Mouse (Mus musculus) cerebellum, adult 2 months (tissue): ENCODE measurements around the gene Gkn1. TPM values are rescaled to one million over a fixed set of nuclear protein-coding genes. Genes with fewer than 3 reads are reported as not detected.

Experiments used
- DNase-seq, 2 experiments: peaks; one replicate each; pipeline ENCODE4 v3.0.0; 2021
- H3K27ac ChIP-seq: fragments of 200-500 bp; 2 replicates; pipeline ENCODE4 v1.5.1; 2012; ENCODE audit warnings: low read length, control low read depth, inconsistent platforms; ENCODE audit not compliant: insufficient read depth
- H3K27me3 ChIP-seq: fragments of 200-500 bp; 2 replicates; pipeline ENCODE4 v1.6.1; 2012; ENCODE audit warnings: inconsistent platforms, mild to moderate bottlenecking, low read length, moderate library complexity; ENCODE audit not compliant: control insufficient read depth, insufficient read depth
- H3K4me1 ChIP-seq: fragments of 200-500 bp; 2 replicates; pipeline ENCODE4 v1.6.1; 2011; ENCODE audit warnings: low read length; ENCODE audit not compliant: control insufficient read depth, insufficient read depth
- H3K4me3 ChIP-seq: fragments of 200-500 bp; replicated peaks from 2 replicates; pipeline ENCODE3; 2011; ENCODE audit warnings: mild to moderate bottlenecking, low read depth, low read length, control low read depth; ENCODE audit not compliant: insufficient read depth
- CTCF ChIP-seq: fragments of 200-500 bp; IDR thresholded peaks from 2 replicates; pipeline ENCODE4 v1.5.1; 2011; ENCODE audit warnings: low read depth, mild to moderate bottlenecking, control low read depth, low read length, moderate library complexity, borderline replicate concordance; ENCODE audit not compliant: insufficient read depth
- POLR2A ChIP-seq: fragments of 200-500 bp; IDR thresholded peaks from 2 replicates; pipeline ENCODE4 v1.6.1; 2011; ENCODE audit warnings: low read length, control low read depth, borderline replicate concordance; ENCODE audit not compliant: insufficient read depth
- WGBS: fragments of 180-500 bp; shearing (Covaris S2); methylation state at CpG from one replicate; pipeline ENCODE4 v1.1.7; 2018; 5-methylcytosine and 5-hydroxymethylcytosine counted together
- polyA plus RNA-seq: library from polyadenylated mRNA; depleted of rRNA; stranded (reverse); fragments of >200 nt; gene quantifications from 2 replicates; pipeline ENCODE4 v1.2.3, GENCODE M21; 2012

The Gkn1 gene
- polyA plus RNA-seq, 1 experiment: 0.13 TPM

- Histone ChIP-seq H3K27ac (no peak overlapping the region), H3K4me1 (no peaks in the 10 kb centered on the region), H3K27me3 (no peaks in the 10 kb centered on the region; the same call in 1 of the 2 replicates), H3K4me3 (peak overlapping the region; percentile 20)
- peak in 1 of 2 experiments; percentile 6 for DNase-seq
- TF ChIP-seq CTCF (no peak), POLR2A (no peak)
- 9% methylated on average over 11 of the region's 11 CpGs for WGBS
Observed at GRCm38 (mm10) chr6:87334361-87335090, 16.2 kb downstream of the Gkn1 start.

- H3K27me3 ChIP-seq: no peaks in the 10 kb centered on the region; the same call in 1 of the 2 replicates
- no peak overlapping the region for H3K27ac ChIP-seq
- WGBS: 54% methylated on average over 2 of the region's 2 CpGs
- DNase-seq: no peak
- no peak overlapping the region for H3K4me3 ChIP-seq
- H3K4me1 ChIP-seq: no peaks in the 10 kb centered on the region
- TF ChIP-seq POLR2A (no peak), CTCF (no peak)
Observed at GRCm38 (mm10) chr6:87332380-87332779, 18.4 kb downstream of the Gkn1 start.

GRCm38 (mm10) chr6:87328265-87329173, 22.2 kb downstream of the Gkn1 start:
- Histone ChIP-seq H3K4me1 (no peaks in the 10 kb centered on the region), H3K4me3 (no peak overlapping the region), H3K27me3 (no peaks in the 10 kb centered on the region), H3K27ac (no peak overlapping the region)
- WGBS: 41% methylated on average over 22 of the region's 22 CpGs
- no peak for DNase-seq
- TF ChIP-seq POLR2A (no peak), CTCF (no peak)

DNA sequence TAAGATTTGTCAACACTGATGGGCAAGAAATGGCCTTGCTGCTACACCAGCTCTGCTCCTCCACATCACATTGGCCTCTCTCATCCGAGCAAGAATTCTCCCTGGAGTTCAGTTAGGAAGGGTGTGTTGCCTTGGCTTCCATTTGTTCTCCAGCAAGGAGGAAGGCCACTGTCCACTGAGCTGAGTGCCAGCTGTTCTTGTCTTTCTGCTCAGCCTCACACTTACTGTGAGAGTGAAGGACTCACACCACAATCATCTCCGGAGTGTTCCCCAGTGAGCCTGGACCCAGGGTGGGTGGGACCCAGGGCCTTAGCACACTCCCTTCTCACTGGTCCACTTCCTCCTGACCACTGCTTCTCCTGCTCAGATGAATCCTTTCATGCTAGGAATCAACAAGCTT, 23.8 kb downstream of the Gkn1 start:
- H3K4me3 ChIP-seq: no peak overlapping the region
- no peaks in the 10 kb centered on the region for H3K4me1 ChIP-seq
- H3K27me3 ChIP-seq: no peaks in the 10 kb centered on the region
- WGBS: 80% methylated on average over 2 of the region's 2 CpGs
- H3K27ac ChIP-seq: no peak overlapping the region
- DNase-seq: no peak
- TF ChIP-seq POLR2A (no peak), CTCF (no peak)

DNA sequence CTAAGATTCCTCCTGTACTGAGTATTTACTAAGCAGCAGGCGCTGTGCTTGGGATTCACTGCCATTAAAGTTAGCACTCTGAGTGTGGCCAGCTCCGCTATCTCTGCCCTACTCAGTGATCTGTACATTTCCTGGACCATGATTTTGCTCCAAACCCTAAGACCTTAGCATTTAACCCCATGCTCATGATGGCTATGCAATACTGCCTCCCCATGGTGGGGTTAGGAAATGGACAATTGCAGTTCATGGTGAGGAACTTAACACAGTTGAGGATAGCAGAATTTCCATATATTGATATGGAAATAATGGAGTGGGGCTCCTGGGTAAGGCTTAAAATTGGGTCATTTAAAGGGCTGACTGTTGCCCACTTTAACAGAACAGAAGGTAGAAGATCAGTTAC, 27.4 kb downstream of the Gkn1 start:
- no peak for DNase-seq
- WGBS: 92% methylated on average over 2 of the region's 2 CpGs
- no peaks in the 10 kb centered on the region for H3K4me1 ChIP-seq
- no peak overlapping the region for H3K4me3 ChIP-seq
- no peak overlapping the region for H3K27ac ChIP-seq
- TF ChIP-seq POLR2A (no peak), CTCF (no peak)
- no peaks in the 10 kb centered on the region for H3K27me3 ChIP-seq

- H3K27me3 ChIP-seq: no peaks in the 10 kb centered on the region
- H3K27ac ChIP-seq: no peak overlapping the region
- H3K4me1 ChIP-seq: no peaks in the 10 kb centered on the region
- TF ChIP-seq CTCF (no peak), POLR2A (no peak)
- H3K4me3 ChIP-seq: no peak overlapping the region
- 80% methylated on average over 7 of the region's 7 CpGs for WGBS
- DNase-seq: no peak
Observed at GRCm38 (mm10) chr6:87318651-87319050, 32.1 kb downstream of the Gkn1 start.

- TF ChIP-seq POLR2A (no peak), CTCF (no peak)
- no peak for DNase-seq
Observed at GRCm38 (mm10) chr6:87316966-87317365, 33.8 kb downstream of the Gkn1 start.

DNA sequence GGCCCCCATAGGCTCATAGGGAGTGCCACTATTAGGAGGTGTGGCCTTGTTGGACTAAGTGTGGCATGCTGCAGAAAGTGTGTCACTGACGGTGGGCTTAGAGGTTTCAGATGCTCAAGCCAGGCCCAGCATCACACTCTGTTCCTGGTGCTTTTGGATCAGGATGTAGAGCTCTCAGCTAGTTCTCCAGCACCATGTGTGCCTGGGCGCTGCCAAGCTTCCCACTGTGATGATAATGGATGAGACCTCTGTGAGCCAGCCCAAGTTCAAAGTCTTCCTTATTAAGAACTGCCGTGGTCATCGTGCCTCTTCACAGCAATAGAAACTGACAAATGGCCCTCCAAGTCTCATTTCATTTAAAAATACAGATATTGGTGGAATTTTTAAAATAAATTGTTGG, 38.0 kb downstream of the Gkn1 start:
- Histone ChIP-seq H3K27ac (no peak overlapping the region), H3K27me3 (no peaks in the 10 kb centered on the region), H3K4me1 (no peaks in the 10 kb centered on the region), H3K4me3 (no peak overlapping the region)
- 17% methylated on average over 4 of the region's 4 CpGs for WGBS
- no peak for TF ChIP-seq POLR2A
- TF ChIP-seq CTCF: no peak
- DNase-seq: no peak

More at GRCm38 (mm10) chr6:87316966-87317365, 33.8 kb downstream of the Gkn1 start:
- H3K27me3 ChIP-seq: no peaks in the 10 kb centered on the region
- no peaks in the 10 kb centered on the region for H3K4me1 ChIP-seq
- no peak overlapping the region for H3K4me3 ChIP-seq
- H3K27ac ChIP-seq: no peak overlapping the region
- 78% methylated on average over 8 of the region's 8 CpGs for whole genome bisulfite sequencing
